Mouse (Mus musculus): ENCODE measurements around the gene Usp28.

- TF ChIP-seq POLR2A (IDR thresholded peaks at IDR 0.05; ENCODE audit: low read depth, low read length) (peak; percentile 70), CTCF (IDR thresholded peaks at IDR 0.05; ENCODE audit: extremely low read depth, insufficient read depth, insufficient read length, insufficient replicate concordance) (no peak)
Observed at GRCm38 (mm10) chr9:48984845-48985707, at the start of gene Usp28.
